Mouse (Mus musculus): Measurements from ENCODE around the gene Psmf1.

The Psmf1 gene

GRCm38 (mm10) chr2:151738460-151738859 is 5.5 kb downstream of the Psmf1 start:
- in situ Hi-C loops (cut with MboI, MseI), result loop anchor here (10.0 to 25.0 kb wide), 2 partner anchors 826 to 1424 kb away; partner anchors contain the start of genes Abhd12 (in 1 of the 2) and Gins1 (in 1 of the 2)

GRCm38 (mm10) chr2:151735422-151735821 is 8.6 kb downstream of the Psmf1 start:
- in situ Hi-C loops (cut with MboI, MseI), result loop anchor here (10.0 to 25.0 kb wide), 2 partner anchors 823 to 1421 kb away; partner anchors contain the start of genes Abhd12 (in 1 of the 2) and Gins1 (in 1 of the 2)

- in situ Hi-C loops (cut with MboI, MseI), result loop anchor here (10.0 to 25.0 kb wide), 2 partner anchors 821 to 1419 kb away; partner anchors contain the start of genes Abhd12 (in 1 of the 2) and Gins1 (in 1 of the 2)
Measured at GRCm38 (mm10) chr2:151733151-151733865, 10.7 kb downstream of the Psmf1 start.

- in situ Hi-C loops (cut with MboI, MseI), result no loop called here
Measured at GRCm38 (mm10) chr2:151724094-151724493, 19.9 kb downstream of the Psmf1 start.

- in situ Hi-C loops (cut with MboI, MseI), result no loop called here
Measured at GRCm38 (mm10) chr2:151716318-151717055, 27.5 kb downstream of the Psmf1 start.

DNA sequence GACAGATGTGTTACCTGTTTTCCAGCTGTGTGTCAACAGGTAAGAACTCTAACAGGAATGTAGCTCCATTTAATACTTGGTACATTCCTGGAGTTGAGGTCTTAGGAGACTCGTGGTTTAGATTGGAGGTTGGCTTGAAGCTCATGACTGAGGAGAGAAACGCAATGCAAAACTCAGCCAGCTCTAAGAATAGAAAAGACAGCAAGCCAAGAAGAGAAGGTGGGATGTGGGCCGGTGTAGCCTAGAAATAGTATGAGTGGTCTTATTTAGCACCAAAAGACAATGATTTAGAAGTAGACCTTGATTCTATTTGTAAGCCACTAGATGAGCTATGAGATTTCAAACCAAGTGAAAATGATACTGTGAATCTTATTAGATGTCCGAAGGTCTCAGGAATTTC is 28.5 kb downstream of the Psmf1 start:
- in situ Hi-C loops (cut with MboI, MseI), result no loop called here

GRCm38 (mm10) chr2:151712647-151713046 is 31.3 kb downstream of the Psmf1 start:
- in situ Hi-C loops (cut with MboI, MseI), result no loop called here

- in situ Hi-C loops (cut with MboI, MseI), result no loop called here
Measured at GRCm38 (mm10) chr2:151702851-151703190, 41.2 kb downstream of the Psmf1 start.

GRCm38 (mm10) chr2:151702146-151702850 is 41.7 kb downstream of the Psmf1 start:
- in situ Hi-C loops (cut with MboI, MseI), result no loop called here

DNA sequence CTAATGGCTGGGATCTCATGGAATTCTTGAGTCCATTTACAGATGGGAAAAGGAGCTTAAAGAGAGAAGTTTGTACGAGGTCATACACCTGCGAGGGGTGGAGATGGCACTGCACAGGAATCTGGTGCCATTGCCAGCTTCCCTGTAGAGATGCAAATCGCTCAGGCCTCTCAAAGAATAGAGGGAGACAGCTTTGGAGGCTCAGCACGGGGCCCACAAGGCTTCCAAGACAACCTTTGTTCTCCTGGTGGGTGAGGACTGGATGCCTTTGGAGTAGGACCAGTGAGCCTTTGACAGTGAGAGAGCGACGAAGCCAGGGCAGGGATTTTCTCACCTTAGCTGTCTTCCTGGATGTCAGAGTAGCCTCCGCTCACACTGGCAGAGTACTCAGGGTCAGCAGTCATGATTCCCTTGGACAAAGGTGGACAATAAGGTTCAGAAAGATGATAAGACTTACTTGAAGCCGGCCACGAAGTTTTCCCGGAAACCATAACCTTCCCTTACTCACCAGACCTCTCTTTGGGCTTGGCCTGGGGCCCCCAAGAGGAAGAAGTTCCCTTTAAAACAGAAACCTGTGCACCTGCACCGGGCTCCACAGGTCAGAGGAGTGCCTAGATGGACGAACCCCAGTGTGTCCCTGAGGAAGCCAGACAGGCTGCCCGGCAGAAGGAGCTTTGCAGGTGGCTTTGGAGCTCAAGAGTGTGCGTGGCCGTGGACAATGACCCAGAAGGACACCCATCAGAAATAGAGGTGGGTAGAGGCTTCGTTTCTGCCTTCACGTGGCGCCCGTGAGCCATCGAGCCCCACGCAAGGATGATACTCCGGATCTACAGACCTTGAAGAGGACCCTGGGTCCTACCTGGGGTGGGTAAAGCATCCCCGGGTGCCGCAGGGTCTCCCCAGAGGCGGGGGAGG is 42.5 kb downstream of the Psmf1 start, which contains the start of gene Tmem74b:
TSS of gene Tmem74b (plus strand) at position 778 of the 915 bp plus-strand sequence.
- in situ Hi-C loops (cut with MboI, MseI), result no loop called here

GRCm38 (mm10) chr2:151682976-151683375 is 61.0 kb downstream of the Psmf1 start:
- in situ Hi-C loops (cut with MboI, MseI), result loop anchor here (10.0 to 25.0 kb wide), 2 partner anchors 196 to 1858 kb away; partner anchors contain the start of genes 4921509C19Rik (in 1 of the 2), Nsfl1c (in 1 of the 2) and Syndig1 (in 1 of the 2)

- in situ Hi-C loops (cut with MboI, MseI), result loop anchor here (10.0 to 25.0 kb wide), 2 partner anchors 195 to 1858 kb away; partner anchors contain the start of genes 4921509C19Rik (in 1 of the 2), Nsfl1c (in 1 of the 2) and Syndig1 (in 1 of the 2)
Measured at GRCm38 (mm10) chr2:151682357-151682756, 61.6 kb downstream of the Psmf1 start.

DNA sequence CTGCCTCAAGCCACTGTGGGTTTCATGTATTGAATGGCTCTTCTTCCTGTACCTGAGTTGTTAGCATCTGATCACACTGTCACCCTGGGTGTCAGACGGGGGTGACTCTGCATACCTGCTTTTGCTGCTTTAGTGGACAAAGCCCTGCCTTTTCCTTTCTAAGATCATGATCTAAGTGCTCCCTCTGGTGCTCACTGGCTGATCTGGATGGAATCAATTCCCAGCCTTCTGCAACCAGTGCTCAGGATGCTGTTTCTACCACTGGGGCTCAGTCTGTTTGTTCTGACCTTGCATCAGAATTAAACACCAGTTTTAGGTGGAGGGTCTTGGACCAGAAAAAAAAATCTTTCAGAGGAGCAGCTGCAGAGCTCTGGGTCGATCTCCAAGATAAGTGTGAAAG is 67.8 kb downstream of the Psmf1 start:
- in situ Hi-C loops (cut with MboI, MseI), result loop anchor here in 1 of 2 experiments (25.0 kb wide), 1 partner anchor 189 kb away; the partner anchor contains the start of genes 4921509C19Rik and Nsfl1c

DNA sequence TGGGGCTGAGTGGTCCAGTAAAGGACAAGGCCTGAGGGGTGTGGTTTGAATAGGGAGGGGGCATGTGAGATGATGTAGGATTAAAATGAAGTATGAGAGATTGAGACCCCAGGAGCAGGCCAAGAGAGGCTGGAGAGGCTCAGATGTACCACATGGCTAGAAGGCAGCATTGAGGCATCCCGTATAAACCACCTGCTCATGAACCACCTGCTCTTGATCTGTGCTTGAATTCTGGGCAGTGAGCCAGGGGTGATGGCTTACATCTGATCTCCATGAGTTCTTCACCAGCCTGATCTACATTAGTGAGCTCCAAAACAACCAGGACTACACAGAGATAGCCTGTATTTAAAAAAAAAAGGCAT is 73.0 kb downstream of the Psmf1 start:
- in situ Hi-C loops (cut with MboI, MseI), result no loop called here

DNA sequence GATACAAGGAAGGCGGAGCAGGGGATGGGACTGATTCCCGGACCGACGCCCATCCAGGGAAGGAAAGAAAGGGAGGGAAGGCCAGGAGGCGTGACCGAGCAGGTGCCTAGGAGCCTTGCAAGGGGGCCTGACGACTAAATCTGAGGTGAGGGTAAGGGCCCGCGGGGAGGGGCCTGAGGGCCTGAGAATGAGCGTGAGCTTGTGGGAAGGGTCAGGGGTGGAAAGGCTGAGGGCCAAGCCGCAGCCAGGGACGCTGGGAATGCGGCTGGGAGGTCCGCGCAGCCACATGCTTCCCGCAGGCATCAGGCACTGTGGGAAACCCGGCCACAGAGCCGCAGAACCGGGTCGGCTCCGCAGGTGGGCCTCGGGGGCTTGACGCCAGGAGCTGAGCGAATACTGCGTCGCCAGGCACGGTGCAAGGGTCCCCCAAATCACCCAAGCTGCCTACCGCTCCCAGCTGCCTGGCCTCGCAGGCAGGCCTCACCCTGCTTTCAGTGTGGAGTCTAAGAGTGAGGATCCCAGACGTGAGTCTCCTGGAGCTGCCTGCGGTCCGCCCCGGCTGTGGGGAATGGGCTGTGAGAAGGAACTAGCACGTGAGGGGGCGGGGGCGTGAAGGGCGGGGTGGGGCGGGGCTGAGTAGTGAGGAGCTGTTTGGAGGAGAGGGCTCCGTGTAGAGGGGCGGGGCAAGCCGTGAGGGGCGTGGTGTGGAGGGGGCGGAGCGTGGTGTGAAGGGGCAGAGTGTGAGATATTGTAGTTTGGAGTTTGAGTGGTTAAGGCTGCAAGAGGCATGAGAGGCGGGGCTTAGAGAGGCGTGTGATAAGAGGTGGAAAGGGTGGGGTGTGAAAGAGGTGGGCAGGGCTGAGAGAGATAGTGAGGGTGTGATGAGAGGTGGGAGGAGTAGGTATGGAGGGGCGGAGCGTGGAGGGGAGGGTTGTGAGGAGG is 73.7 kb downstream of the Psmf1 start:
- in situ Hi-C loops (cut with MboI, MseI), result no loop called here

DNA sequence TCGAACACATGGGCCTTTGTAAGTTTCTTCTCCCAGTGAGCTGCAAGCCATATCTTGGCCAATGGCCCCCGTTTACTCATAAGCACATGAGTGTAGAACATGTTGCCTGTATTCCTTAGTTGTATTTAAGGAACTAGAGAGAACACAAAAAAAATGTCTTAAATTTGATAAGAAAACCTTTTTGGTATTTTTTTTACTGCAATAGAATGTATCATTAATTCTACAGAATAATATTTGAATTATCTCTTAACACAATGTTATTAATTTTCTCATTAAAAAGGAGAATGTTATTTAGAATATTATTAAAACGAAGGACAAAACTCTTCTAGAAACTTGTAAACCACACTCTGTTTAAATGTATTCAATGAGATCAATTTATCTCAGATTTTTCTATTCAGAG is 75.6 kb downstream of the Psmf1 start, which contains the start of gene Rad21l:
TSS of gene Rad21l (minus strand) at position 101 of the 400 bp plus-strand sequence.
- in situ Hi-C loops (cut with MboI, MseI), result no loop called here

Data from T-helper 17 cell (primary cell).